Mouse (Mus musculus): ENCODE results near the gene Hist1h2ah. TPM values are rescaled to one million over a fixed set of nuclear protein-coding genes. Genes with fewer than 3 reads are reported as not detected.

Gene Hist1h2ah
- polyA plus RNA-seq, 1 experiment from 2014 or later = 3.4 TPM

- no peak for ATAC-seq
- H3K9me3 ChIP-seq (ENCODE audit: control insufficient read depth) = 0 out of 2 replicates have a peak, but pooled peaks cover 5% of the 10 kb centered on the region
Observed at GRCm38 (mm10) chr13:21993957-21994738, 41.2 kb downstream of the Hist1h2ah start.

GRCm38 (mm10) chr13:21992550-21992949 is 42.8 kb downstream of the Hist1h2ah start:
- 80% methylated on average over 5 of the region's 5 CpGs for WGBS
- no peak for TF ChIP-seq CTCF (IDR thresholded peaks at IDR 0.05; ENCODE audit: low read depth)

More at GRCm38 (mm10) chr13:21993957-21994738, 41.2 kb downstream of the Hist1h2ah start:
- Histone ChIP-seq H3K27me3 (replicated peaks; ENCODE audit: control insufficient read depth, insufficient read depth, low read length) (peaks cover 52% of the 10 kb centered on the region), H3K4me3 (ENCODE audit: low read depth, low read length) (no peak overlapping the region; the same call in 1 of the 2 replicates), H3K36me3 (ENCODE audit: control insufficient read depth, insufficient read depth) (no peaks in the 10 kb centered on the region), H3K27ac (ENCODE audit: low read depth, low read length) (no peak overlapping the region), H3K9ac (ENCODE audit: low read depth, low read length) (no peak overlapping the region), H3K4me2 (replicated peaks; ENCODE audit: low read depth) (peak overlapping the region; percentile 41; the same call in 1 of the 2 replicates), H3K4me1 (replicated peaks; ENCODE audit: control insufficient read depth, insufficient read depth, low read length) (no peaks in the 10 kb centered on the region)
- 4% methylated on average over 22 of the region's 22 CpGs for WGBS
- TF ChIP-seq CTCF (IDR thresholded peaks at IDR 0.05; ENCODE audit: low read depth) = no peak

More at GRCm38 (mm10) chr13:21992550-21992949, 42.8 kb downstream of the Hist1h2ah start:
- H3K4me1 ChIP-seq (replicated peaks; ENCODE audit: control insufficient read depth, insufficient read depth, low read length) = no peaks in the 10 kb centered on the region
- no peak overlapping the region for H3K27ac ChIP-seq (ENCODE audit: low read depth, low read length)
- H3K9ac ChIP-seq (ENCODE audit: low read depth, low read length) = no peak overlapping the region
- ATAC-seq = no peak
- no peak overlapping the region for H3K4me2 ChIP-seq (replicated peaks; ENCODE audit: low read depth)
- peaks cover 36% of the 10 kb centered on the region for H3K27me3 ChIP-seq (replicated peaks; ENCODE audit: control insufficient read depth, insufficient read depth, low read length)
- no peak overlapping the region for H3K4me3 ChIP-seq (ENCODE audit: low read depth, low read length)
- 0 out of 2 replicates have a peak, but pooled peaks cover 5% of the 10 kb centered on the region for H3K9me3 ChIP-seq (ENCODE audit: control insufficient read depth)
- no peaks in the 10 kb centered on the region for H3K36me3 ChIP-seq (ENCODE audit: control insufficient read depth, insufficient read depth)

Small RNA genes lying within 50 kb of the gene (microRNA-seq; reads per million reads assigned to microRNA genes)
- not detected for gene Gm26300
- gene Gm44390 = not detected
- gene Gm44486 = not detected

Other genes with a start within 250 kb of the Hist1h2ah start
- gene Hist1h2an, start 248.3 kb downstream of the Hist1h2ah start, polyA plus RNA-seq (2015; fragmentation: Nextera tagmentation; extraction: Ambion mirVana) = 1.5 and 3.2 TPM in 2 replicates
- 0.41 and 1.5 TPM in 2 replicates for gene Hist1h2bp, start 248.1 kb downstream of the Hist1h2ah start, polyA plus RNA-seq (2015; fragmentation: Nextera tagmentation; extraction: Ambion mirVana)
- gene Hist1h2bq, start 225.4 kb downstream of the Hist1h2ah start, polyA plus RNA-seq (2015; fragmentation: Nextera tagmentation; extraction: Ambion mirVana) = 7.8 and 9.8 TPM in 2 replicates
- not detected in 2 replicates for gene Hist1h2ao, start 225.1 kb downstream of the Hist1h2ah start, polyA plus RNA-seq (2015; fragmentation: Nextera tagmentation; extraction: Ambion mirVana)
- not detected in 2 replicates for gene Hist1h4m, start 223.8 kb downstream of the Hist1h2ah start, polyA plus RNA-seq (2015; fragmentation: Nextera tagmentation; extraction: Ambion mirVana)
- gene Hist1h4n, start 203.4 kb downstream of the Hist1h2ah start, polyA plus RNA-seq (2015; fragmentation: Nextera tagmentation; extraction: Ambion mirVana) = 2.1 and 5.3 TPM in 2 replicates
- gene Hist1h2ap, start 202.1 kb downstream of the Hist1h2ah start, polyA plus RNA-seq (2015; fragmentation: Nextera tagmentation; extraction: Ambion mirVana) = 1,504 and 1,780 TPM in 2 replicates
- 7.8 and 10.0 TPM in 2 replicates for gene Hist1h2br, start 201.8 kb downstream of the Hist1h2ah start, polyA plus RNA-seq (2015; fragmentation: Nextera tagmentation; extraction: Ambion mirVana)
- 1.2 TPM in 2 replicates for gene Zfp184, start 90.5 kb downstream of the Hist1h2ah start, polyA plus RNA-seq (2015; fragmentation: Nextera tagmentation; extraction: Ambion mirVana)
- not detected in 2 replicates for gene Pom121l2, start 54.4 kb downstream of the Hist1h2ah start, polyA plus RNA-seq (2015; fragmentation: Nextera tagmentation; extraction: Ambion mirVana)
- gene Prss16, start 25.8 kb downstream of the Hist1h2ah start, polyA plus RNA-seq (2015; fragmentation: Nextera tagmentation; extraction: Ambion mirVana) = 4.0 and 4.1 TPM in 2 replicates
- 0.90 and 1.8 TPM in 2 replicates for gene Hist1h2bk, start 302 bp upstream of the Hist1h2ah start, polyA plus RNA-seq (2015; fragmentation: Nextera tagmentation; extraction: Ambion mirVana)
- gene Hist1h4i, start 5.8 kb upstream of the Hist1h2ah start, polyA plus RNA-seq (2015; fragmentation: Nextera tagmentation; extraction: Ambion mirVana) = 9.4 and 9.9 TPM in 2 replicates
- gene Hist1h2ag, start 7.4 kb upstream of the Hist1h2ah start, polyA plus RNA-seq (2015; fragmentation: Nextera tagmentation; extraction: Ambion mirVana) = 12.9 and 16.0 TPM in 2 replicates
- 2.3 and 4.1 TPM in 2 replicates for gene Hist1h2bj, start 7.6 kb upstream of the Hist1h2ah start, polyA plus RNA-seq (2015; fragmentation: Nextera tagmentation; extraction: Ambion mirVana)
- not detected in 2 replicates for gene Vmn1r188, start 48.9 kb upstream of the Hist1h2ah start, polyA plus RNA-seq (2015; fragmentation: Nextera tagmentation; extraction: Ambion mirVana)
- not detected in 2 replicates for gene Vmn1r189, start 70.3 kb upstream of the Hist1h2ah start, polyA plus RNA-seq (2015; fragmentation: Nextera tagmentation; extraction: Ambion mirVana)
- gene Vmn1r191, start 148.4 kb upstream of the Hist1h2ah start, polyA plus RNA-seq (2015; fragmentation: Nextera tagmentation; extraction: Ambion mirVana) = not detected in 2 replicates
- not detected in 2 replicates for gene Vmn1r192, start 155.6 kb upstream of the Hist1h2ah start, polyA plus RNA-seq (2015; fragmentation: Nextera tagmentation; extraction: Ambion mirVana)
- not detected in 2 replicates for gene Vmn1r193, start 187.6 kb upstream of the Hist1h2ah start, polyA plus RNA-seq (2015; fragmentation: Nextera tagmentation; extraction: Ambion mirVana)
- not detected in 2 replicates for gene Vmn1r194, start 208.6 kb upstream of the Hist1h2ah start, polyA plus RNA-seq (2015; fragmentation: Nextera tagmentation; extraction: Ambion mirVana)
- gene Vmn1r195, start 235.0 kb upstream of the Hist1h2ah start, polyA plus RNA-seq (2015; fragmentation: Nextera tagmentation; extraction: Ambion mirVana) = not detected in 2 replicates